Mouse (Mus musculus) thymus, postnatal 36 days (tissue): ENCODE data around the gene Dtwd1.
"Not testable (repeated sequence)": the region's sequence is repeated elsewhere in the genome, so short reads cannot be mapped to it uniquely, and the experiment has no call there.

ENCODE experiments used
- DNase-seq, 2 experiments: peaks; one replicate each; pipeline ENCODE4 v3.0.0; 2022; ENCODE audit warnings: mixed read lengths in 2 of 2

Dtwd1 gene

GRCm38 (mm10) chr2:126151855-126152571, at the start of gene Dtwd1, which contains the start of gene Fam227b:
Gene Dtwd1, plus strand, starts transcription at chr2:126152141.
Gene Fam227b, minus strand, starts transcription at chr2:126152004.
- DNase-seq, result peak; percentile 97 to 98

- no peak for DNase-seq
Measured at GRCm38 (mm10) chr2:126147723-126148122, 4.2 kb upstream of the Dtwd1 start.

GRCm38 (mm10) chr2:126165277-126166018, 13.5 kb downstream of the Dtwd1 start:
- DNase-seq, result no peak

- no peak for DNase-seq
Measured at GRCm38 (mm10) chr2:126166335-126166734, 14.4 kb downstream of the Dtwd1 start.

GRCm38 (mm10) chr2:126166848-126167617, 15.1 kb downstream of the Dtwd1 start:
- no peak for DNase-seq

- no peak for DNase-seq
Measured at GRCm38 (mm10) chr2:126171427-126171826, 19.5 kb downstream of the Dtwd1 start.

GRCm38 (mm10) chr2:126191306-126191705, 39.4 kb downstream of the Dtwd1 start:
- DNase-seq, result no peak

GRCm38 (mm10) chr2:126192129-126192528, 40.2 kb downstream of the Dtwd1 start:
- DNase-seq, result no peak

- DNase-seq, result no peak
Measured at GRCm38 (mm10) chr2:126195631-126196356, 43.9 kb downstream of the Dtwd1 start.

GRCm38 (mm10) chr2:126198971-126199370, 47.0 kb downstream of the Dtwd1 start:
- DNase-seq, result no peak

- no peak for DNase-seq
Measured at GRCm38 (mm10) chr2:126211011-126211680, 59.2 kb downstream of the Dtwd1 start.

GRCm38 (mm10) chr2:126214800-126215199, 62.9 kb downstream of the Dtwd1 start, which contains the start of gene Gm17555:
Gene Gm17555, plus strand, starts transcription at chr2:126215100.
- not testable (repeated sequence) for DNase-seq
